Mouse (Mus musculus) left cerebral cortex, adult 8-10 months (tissue): Measurements from ENCODE around the gene Sapcd1. TPM values are rescaled to one million over a fixed set of nuclear protein-coding genes. Genes with fewer than 3 reads are reported as not detected.
A peak's percentile ranks its signal among the peaks of the same experiment; 100 is the strongest.

Source experiments
- DNase-seq, 2 experiments: peaks; one replicate each; pipeline ENCODE4 v3.0.0; 2022; ENCODE audit warnings: low spot score in 2 of 2
- total RNA-seq, 4 experiments: library from RNA; stranded (reverse); gene quantifications; 2 replicates each; pipeline ENCODE4 v1.2.4; 2022

Gene Sapcd1
- under 1 TPM in 2 of 4 experiments, not detected in 2; 0.59 to 0.67 TPM for total RNA-seq

DNA sequence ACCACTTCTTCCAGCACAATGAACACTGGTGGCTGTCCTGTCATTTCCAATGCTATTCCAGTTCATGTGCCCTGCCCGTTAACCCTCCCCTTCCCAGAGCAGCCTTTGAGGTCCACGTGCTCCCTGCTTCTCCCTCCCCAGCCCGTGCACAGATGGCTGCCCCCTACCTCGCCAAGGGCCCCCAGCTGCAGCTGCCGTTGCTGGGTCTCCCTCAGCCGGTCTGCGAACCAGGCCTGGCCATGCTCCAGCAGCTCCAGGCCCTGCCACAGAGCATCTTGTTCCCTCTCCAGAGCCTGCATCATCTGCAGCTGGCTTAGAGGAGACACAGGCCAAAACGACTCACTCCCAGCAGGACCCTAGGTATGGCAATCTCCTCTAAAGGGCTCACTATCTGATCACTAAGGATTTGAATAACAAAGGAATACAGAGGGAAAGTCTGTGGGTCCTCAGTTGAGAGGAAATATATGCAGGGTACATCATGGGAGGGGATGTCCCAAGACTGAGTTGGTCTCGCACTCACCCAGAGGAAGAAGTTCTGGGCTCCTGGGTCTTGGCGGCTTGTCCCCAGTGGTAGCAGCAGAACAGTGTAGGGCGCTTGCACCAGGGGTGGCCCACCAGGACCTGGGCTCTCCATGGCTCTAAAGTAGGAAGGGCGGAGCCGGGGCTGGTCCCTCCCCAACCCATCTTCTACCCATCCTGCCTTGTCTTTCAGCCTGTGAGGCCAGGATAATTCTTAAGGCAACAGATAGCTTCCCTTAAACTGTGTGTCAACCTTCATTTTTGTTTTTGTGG lies at the start of gene Sapcd1:
Gene Sapcd1, minus strand, starts transcription at position 740 of the 792 bp plus-strand sequence.
- peak in 1 of 2 experiments; percentile 51 for DNase-seq

DNA sequence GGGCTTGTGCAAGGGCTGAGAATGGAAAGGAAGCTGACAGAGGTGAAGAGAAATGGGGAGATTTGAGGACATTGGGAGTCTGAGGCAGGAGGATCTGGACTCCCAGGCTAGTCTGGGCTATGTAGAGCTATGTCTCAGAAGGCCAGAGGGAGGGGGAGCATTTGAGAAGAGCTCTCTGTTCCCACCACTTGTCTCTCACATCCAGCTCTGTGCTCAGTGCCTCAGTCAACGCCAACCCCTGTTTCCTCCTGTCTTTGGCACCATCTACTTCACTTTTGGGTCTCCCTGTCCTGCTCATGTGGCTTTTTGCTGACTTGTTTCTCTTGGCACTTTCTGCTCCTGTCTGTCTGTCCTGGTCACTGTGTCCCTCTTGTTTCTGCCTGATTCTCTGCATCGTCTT lies 49.5 kb upstream of the Sapcd1 start:
- DNase-seq: no peak

DNA sequence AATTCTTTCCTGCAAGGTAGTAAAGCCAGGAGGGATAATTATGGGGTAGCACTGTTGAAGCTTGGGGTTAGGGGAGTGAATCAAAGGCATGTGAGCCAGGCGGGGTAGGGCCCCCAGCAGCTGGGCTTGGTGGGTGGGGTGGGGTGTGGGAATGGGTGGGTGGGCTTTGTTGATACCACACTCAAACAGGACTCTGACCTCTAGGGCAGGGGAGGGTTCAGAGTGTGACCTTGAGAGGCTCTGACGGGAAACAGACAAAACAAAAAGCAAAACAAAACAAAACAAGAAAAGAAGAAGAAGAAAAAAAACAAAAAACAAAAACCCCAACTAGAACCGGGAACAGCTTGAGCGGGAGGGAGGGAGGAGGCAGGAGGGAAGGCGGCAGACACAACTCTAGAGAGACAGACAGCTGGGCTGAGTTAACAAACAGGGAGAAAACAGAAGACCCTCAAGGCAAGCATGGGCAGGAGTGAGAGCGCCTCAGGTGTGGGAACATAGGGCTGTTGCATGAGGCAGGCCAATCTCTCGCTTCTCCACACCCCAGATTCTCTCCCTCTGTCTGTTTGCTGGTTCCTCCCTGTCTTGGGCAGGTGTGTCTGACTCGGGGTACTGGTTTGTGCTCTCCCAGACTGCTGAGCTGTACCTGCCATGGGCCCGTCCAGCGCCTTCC lies 48.8 kb upstream of the Sapcd1 start, which contains the start of gene Ly6g6e:
Gene Ly6g6e, plus strand, starts transcription at position 396 of the 670 bp plus-strand sequence.
- DNase-seq: no peak

DNA sequence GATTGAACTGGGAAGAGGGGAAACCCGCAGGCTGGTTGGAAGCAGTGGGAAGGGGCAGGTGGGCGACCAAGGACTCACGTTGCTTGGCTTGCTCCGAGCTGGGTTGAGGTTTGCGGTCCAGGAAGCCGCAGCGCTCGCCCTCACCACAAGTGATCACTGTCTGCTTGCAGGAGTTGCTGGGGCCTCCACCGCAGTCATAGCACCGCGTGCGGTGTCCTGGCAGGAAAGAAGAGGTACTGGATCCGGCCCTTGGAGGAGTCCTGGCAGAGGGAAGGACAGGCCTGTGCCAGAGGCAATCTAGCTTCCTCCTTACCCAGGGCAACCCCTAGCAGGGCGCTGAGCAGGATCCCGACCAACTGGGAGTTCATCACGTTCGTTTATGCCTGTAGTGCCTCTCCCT lies 46.3 kb upstream of the Sapcd1 start:
- no peak for DNase-seq

DNA sequence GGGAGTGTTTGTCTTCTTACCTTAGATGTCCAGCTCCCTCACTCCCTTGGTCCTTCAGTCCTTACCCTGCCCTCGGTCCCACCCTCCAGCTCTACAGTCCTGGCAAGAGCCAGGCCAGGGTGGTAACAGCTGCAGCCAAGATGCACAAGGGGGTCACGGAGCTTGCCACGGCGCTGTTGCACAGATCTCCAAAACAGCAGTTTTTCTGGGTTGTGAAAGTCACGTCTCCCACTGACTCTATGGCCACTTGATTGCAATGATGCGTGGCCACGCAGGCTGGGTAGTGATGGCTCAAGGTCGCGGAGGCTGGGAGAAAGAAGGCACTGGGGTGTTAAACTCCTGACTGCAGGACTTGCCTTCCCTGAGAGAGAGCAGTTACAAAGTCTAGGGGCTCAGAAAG lies 43.6 kb upstream of the Sapcd1 start:
- no peak for DNase-seq

DNA sequence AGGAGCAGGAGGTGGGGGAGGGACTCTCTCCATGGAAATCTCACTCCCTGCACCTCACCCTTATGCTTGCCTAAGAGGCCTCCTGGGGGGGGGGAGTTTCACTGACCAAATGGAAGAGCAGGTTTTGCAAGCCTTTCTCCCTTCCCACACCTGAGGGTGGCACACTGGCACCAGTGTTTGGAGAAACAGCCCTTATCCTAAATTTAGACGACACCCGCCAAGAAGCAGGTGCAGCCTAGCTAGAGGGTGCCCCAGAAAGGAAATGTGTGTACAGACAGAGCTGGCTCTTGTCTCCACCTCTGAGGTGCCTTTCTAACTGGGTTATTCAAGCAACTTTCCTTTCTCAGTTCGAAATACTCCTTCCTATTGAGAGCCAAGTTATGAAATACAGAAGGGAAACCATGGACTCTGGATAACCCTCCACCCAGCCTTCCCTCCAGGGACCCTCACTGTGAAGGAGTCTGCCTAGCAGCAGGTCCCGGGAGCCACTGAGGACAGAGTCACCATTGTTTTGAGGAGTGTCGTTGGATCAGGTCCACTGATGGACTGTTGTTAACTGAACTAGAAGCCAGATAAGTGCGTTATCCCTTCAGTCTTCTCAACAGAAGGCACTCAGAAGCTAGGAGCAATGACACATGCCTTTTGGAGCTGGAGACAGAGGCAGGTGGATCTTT lies 42.9 kb upstream of the Sapcd1 start:
- DNase-seq: no peak

DNA sequence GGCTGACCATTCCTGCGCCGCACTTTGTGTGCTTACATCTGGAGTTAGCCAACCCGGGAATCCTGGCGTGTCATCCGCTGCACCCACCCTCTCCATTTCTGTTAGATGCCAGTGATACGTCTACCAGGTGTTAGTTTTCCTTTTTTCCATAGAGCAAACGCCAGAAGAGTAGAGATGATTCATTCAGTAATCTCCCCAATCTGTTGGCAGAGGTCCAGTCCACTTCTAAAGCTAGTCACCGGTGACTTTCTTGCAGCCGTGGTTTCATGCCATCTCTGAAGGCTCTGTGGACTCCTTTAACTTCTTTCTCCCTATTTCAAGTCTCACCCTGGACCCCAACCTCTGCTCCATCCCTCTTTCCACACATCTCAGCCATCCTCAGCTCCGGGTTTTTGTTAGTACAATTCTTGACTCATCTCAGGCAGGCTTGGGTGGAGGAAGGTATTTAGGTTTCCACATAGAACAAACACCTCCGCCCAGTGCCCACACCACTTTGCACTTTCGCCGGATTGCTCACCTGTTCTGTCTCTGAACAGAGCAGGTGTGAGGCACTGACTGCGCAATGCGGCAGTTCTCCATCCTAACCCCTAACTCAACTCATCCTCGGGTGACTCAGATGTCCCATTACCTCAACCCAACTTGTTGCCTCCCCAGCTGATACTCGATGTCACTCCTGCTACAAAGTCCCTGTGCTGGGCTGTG lies 40.5 kb upstream of the Sapcd1 start:
- DNase-seq: no peak

DNA sequence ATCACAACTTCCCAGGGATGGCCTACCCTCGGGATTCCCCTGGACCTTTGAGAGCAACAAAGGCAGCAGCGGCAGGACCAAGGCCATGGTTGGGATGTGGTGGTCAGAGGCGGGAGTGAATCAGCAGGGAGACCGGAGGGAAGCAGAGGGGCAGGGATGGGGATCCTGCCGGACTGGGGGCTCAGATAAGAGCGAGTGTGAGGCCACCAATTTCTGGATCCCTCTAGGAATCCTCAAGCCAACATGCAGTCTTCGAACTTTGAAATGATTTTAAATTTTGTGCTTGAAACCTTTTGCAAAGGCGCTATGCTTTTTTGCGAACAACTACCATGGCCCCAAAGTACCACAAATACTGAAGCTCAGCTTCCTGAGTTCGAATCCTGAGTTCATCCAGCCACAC lies 38.3 kb upstream of the Sapcd1 start, which contains the start of gene Mpig6b:
Gene Mpig6b, minus strand, starts transcription at position 101 of the 400 bp plus-strand sequence.
- no peak for DNase-seq

DNA sequence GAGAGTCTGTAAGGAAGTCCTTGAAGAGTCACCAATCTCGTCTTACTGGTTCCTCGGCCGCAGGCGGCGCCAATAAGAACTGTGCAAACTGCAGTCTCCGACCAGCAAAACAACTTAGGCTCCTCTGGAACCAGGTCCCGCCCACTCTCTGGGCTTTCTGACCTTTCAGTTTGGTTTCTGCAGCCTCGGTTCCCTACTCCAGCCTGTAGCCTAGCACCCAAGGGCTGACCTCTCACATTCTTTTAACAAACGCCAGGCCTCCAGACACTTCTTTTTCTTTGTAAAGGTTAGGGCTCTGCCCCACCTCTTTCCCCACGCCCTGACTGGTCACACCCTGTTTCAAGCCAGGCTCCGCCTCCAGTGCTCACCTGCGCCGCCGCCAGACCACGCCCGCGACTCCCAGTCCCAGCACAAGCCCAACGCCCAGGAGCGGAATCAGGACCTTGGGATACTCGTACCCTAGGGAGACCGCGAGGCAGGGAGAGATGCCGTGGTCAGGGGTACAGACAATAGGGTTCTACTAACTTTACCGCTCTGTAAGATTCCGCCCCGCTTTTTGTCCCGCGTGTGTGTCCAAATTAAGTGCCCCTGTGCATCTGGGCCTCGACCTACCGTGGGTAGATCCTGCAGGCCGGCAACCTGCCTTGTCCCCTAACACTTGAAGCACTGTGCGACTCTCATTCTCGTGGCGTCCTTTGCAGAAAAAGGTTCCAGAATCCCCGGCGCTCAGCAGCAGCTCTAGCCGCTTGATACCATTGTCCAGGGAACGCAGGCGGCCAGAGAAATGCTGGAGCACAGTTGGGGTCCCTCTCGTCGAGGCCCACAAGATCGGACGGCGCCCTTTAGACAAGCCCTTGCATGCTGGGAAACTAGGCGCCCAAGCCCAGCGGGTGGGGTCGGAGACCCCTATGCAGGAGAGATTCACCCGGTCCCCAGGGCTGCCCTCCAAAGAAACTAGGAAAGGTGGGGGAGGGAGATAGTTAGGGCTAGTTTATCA lies 37.4 kb upstream of the Sapcd1 start, which contains the start of gene Ly6g6c:
Gene Ly6g6c, plus strand, starts transcription at position 438 of the 997 bp plus-strand sequence.
- DNase-seq: no peak

DNA sequence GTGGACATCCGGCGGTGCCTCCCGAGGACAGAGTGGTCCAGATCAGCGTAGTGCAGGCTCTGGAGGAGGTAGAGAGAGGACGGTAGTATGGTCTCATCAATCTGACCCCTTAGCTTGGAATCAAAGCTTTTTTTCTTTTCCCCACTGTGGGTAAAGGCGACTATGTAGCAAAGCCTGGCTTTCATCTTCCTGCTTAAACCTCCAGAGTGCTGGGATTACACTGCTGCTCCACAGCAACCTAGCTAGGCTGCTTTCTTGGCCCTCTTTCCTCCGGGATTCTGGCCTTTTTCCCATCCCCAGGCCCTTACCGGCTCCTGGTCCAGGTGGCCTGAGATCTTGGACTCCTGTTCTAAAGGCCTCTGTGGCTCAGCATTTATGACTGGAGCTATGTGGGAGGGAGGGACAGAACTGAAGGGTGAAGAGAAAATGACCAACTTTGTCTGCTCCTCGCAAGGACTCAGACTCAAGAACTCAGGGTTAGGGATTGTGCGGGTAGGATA lies 36.6 kb upstream of the Sapcd1 start:
- no peak for DNase-seq

DNA sequence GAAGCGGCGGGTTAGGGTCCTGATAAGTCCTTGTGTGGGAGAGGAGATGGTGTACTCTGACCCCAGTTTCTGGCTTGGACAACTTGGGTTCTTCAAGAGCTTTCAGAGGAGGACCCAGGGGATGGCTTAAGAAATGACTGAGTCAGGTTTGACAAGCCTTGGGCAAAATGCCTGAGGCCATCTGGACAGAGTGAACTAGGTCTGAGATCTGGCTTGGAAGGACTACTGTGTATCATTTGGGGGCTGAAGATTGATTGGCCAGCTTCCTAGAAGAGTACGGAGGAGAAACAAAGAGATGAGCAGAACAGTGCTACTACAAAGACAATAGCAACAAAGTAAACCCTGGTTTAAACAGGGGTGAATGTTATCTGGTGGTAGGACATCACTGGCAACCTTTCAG lies 35.6 kb upstream of the Sapcd1 start:
- DNase-seq: no peak

DNA sequence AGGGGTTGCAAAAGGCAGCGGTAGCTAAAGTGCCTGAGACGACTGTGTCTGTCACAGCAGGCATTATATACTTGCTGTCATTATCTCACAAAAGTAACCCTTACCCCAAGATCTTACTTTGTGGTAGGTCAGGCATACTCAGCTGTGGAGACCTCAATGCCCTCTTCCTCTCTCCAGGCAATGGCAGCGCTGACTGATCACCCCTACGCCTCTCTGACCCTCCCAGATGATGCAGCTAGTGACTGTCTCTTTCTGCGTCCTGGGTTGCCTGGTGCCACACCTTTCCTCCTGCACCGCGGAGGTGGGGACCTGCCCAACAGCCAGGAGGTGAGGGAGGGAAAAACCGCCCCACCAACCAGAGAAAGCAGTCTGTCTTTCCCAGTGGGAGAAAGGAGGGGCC lies 33.5 kb upstream of the Sapcd1 start:
- DNase-seq: no peak

DNA sequence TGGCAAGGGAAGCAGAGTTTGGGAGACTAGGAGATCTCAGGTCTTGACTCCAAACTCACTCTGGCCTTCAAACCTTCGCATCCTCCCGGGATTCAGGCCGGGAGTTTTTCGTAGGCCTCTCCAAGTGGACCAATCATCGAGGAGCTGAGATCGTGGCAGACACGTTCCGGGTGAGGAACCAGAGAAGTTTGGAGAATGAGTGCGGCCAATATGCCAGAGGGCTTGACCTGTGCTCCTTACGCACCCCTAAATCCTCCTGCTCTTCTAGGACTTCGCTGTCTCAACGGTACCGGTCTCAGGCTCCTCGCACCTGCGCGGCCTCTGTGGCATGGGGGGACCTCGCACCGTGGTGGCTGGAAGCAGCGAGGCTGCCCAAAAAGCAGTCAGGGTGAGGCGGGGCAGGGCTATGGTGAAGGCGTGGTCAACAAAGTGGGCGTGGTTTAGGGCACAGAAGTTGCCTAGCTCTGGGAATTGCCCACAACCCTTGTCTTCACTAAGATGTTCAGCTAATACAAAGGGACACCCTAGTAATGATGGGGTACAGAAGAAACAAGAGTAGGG lies 33.0 kb upstream of the Sapcd1 start:
- DNase-seq: no peak

DNA sequence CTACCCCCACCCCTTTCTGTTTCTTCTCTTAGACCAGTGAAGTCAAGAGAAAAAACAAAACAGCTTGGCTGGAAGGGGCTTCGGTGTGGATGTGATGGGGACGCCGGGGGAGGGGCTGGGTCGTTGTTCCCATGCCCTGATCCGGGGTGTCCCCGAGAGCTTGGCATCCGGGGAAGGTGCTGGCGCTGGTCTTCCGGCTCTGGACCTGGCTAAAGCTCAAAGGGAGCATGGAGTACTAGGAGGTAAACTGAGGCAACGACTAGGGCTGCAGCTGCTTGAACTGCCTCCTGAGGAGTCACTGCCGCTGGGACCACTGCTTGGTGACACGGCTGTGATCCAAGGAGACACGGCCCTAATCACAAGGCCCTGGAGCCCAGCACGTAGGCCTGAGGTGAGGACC lies 32.3 kb upstream of the Sapcd1 start:
- DNase-seq: no peak

DNA sequence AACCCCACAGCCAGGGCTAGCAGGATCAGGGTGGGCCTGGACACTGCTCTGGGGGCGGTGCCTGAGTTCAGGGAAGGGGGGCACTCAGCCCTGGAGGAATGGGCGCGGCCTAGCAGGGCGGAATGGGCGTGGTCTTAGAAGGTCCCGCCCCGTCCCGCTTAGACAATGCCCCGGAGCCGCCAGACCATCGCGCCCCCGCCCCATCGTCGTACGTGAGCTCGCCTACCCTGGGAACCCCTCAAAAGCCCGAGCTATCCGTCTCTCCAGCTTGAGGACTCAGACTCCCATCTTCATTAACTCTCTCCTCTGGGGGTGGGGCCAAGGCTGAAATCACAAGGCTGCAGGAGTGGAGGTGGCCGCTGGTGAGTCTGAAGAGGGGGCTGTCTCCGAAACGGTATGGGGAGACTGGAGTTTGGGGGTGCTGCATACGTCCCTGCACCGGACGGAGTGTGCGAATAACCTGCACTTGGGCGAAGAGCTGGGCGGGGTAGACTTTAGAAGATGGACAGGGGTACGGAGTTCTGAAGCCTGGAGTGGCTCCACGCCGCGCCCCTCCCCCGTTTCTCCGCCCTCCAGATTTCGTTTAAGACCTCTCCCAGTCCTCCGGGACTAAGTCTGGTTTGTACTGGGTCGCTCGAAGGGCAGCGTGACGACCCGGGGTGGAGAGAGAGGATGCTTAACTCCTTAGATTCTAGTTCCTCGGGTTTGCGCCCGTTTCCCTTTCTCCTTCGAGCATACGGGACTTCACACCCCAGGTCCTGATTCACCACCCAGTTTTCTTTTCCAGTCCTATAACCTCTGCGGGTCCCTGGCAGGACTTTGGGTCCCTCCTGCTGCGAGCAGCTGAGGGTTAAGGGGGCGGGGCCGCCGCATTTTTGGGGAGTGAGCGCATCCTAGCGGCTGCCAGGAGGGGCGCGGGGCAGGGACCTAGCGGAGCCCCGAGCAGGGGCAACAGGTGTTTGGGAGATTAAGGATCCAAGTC lies 31.4 kb upstream of the Sapcd1 start, which contains the start of gene Ddah2:
Gene Ddah2, plus strand, starts transcription at position 125 of the 982 bp plus-strand sequence.
- peak; percentile 45 to 51 for DNase-seq

DNA sequence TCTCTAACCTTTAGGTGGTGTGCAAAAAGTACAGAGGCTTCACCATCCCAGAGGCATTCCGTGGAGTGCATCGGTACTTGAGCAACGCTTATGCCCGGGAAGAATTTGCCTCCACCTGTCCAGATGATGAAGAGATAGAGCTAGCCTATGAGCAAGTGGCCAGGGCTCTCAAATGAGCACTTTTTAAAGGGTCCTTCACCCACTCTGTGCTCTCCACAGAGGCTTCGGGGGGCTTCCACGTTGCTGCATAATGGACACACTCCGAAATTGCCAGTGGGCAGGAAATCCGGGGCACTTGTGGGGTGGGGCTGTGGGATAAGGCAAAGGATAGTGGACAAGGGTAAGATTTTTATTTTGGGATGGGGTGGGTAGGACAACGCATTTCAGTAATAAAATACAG lies 30.5 kb upstream of the Sapcd1 start:
- DNase-seq: no peak

DNA sequence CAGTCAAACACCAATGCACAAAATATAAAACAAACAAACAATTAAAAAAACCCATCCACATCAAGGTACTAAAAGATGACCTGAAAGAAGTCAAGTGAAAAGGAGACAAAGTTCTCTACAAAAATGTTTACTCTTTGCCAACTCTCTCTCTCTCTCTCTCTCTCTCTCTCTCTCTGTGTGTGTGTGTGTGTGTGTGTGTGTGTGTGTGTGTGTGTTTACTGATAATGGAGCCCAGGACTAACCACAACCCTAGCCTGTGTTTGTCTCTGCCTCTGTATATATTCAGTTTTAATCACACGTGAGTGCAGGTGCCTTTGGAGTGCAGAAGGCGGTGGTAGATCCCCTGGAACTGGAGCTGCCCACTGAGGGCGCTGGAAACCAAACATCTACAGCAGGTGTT lies 29.3 kb upstream of the Sapcd1 start:
- no peak for DNase-seq
